Mouse (Mus musculus): ENCODE measurements around the gene Jaml.
A peak's percentile ranks its signal among the peaks of the same experiment; 100 is the strongest.
"Not testable (repeated sequence)": the region's sequence is repeated elsewhere in the genome, so short reads cannot be mapped to it uniquely, and the experiment has no call there.

Jaml gene

DNA sequence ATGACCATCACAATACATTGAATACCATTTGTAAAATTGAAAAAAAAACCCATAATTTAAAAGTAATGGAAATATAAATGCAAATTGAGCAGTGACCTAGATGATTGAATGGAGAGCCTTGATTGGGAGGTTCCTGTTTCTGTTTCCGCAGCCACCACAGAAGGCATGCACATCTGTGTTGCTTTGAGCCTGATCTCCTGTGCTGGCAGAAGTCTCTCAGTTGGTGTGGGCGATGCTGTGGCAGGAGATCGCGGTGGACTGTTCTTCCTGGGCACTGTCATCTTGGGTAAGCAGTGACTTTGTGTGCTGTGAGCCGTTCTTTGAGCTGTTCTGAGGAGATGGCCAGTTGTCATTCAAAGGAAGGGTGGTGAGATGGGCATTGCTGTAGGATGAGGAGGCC, at the start of gene Jaml:
Gene Jaml (plus strand): TSS at position 173 of the 400 bp plus-strand sequence.
- no peak for DNase-seq

DNA sequence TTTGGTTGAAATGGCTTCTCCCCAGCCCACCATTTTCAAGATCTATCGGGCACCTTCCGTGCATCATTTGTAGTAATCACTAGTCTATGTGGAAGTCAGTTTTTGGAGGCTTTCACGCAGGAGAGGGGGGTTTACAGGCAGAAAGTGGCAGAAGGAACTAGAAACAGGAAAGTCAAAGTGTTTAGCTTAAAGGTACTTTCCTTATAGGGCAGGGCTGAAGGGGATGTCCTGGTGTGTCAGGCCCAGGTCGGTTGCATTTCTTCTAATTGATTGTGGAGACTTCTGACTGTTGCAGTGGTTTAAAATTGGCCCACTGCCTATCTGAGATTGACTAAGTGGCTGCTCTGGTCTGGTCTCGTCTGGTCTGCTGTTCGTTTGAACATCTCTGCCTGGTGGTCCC, 48.6 kb upstream of the Jaml start:
- DNase-seq, result no peak

DNA sequence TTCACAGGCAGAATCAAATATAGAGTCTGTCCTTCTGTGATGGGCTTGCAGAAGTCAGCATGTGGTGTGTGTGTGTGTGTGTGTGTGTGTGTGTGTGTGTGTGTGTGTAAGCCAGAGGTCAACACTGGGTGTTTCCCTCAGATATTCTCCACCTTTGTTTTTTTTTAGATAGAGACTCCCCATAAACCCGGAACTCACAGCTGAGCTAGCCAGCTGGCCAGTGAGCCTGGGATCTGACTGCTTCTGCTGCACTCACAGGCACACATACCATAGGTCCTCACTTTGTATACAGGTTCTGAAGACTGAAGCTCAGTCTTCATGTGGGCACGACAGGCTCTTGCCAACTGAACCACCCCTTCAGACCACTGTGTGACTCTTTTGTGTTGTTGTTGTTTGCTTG, 46.7 kb upstream of the Jaml start:
- DNase-seq, result no peak

GRCm38 (mm10) chr9:45034526-45034925, 44.5 kb upstream of the Jaml start:
- DNase-seq, result no peak

DNA sequence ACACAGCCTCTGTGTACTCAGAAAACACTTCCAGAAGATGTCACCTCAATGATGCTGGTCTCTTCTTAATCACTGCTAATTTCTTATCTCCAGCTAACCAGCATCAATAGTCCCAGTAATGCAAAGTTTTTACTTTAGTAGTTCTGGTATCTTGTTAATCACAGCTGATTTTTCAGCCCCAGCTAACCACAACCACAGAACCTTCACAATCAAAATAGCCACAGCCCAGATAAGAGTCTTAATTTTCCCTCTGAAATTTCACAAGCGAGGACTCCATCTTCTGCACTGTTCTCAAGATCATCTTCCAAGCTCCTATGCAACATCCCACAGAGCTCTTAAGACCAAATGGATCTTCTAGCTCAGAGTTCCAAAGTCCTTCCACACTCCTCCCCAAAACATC, 41.2 kb upstream of the Jaml start:
- DNase-seq, result not testable (repeated sequence)

DNA sequence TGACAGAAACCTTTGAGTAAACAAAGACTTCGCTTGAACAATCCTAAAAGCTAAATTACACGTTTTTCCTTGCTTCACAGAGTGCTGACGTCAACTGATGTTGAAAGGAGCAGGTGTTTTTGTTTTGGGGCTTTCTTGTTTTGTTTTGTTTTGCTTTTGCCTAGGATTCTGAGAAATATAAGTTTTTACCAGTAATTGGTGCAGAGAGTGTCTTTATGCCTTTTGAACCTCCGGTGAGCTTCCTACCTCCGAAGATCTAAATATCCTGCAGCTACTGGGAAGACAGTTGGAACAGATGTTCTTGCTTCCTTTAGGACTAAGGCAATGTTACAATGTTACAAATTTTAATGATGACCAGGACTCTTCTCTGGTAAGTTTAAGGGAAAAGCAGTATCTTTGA, 39.5 kb upstream of the Jaml start, which contains the start of gene Mpzl2:
Gene Mpzl2 (plus strand): TSS at position 301 of the 400 bp plus-strand sequence.
- DNase-seq, result no peak

DNA sequence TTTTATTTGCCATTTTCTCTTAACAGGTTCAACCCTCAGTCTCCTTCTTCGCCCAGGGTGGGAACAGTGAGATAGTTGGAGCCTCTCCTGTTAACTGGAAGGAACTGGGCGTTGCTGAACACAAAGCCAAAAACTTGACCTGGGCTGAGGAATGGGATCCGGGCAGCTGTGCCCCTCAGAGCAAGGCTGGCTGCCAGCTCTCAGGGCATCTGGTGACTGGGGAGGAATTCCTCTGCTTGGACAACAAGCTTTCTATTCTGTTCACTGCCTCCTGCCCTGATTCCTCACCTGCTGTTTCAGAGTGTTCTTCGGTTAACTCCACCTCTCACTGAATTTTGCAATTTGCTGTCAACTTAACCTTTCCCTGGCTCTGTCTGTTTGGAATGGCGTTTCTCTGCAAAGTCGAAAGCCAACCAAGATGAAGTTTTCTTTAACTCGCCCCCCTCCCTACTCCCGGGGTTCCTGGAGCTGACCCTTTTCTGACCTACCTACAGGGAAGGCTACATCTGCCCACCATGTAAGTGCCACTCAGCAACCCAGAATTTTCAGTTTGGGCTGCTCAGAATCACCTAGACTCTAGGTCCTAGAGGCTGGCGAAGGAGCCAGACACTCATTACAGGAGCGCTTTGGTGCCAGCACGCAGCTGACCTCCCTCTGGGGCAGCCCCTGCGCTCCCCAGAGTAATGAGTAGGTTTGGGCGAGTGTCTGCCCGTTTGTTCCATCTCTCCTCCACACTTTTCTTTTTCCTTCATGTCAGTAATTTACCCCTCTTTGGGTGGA, 38.7 kb upstream of the Jaml start:
- no peak for DNase-seq

GRCm38 (mm10) chr9:45041131-45041838, 37.7 kb upstream of the Jaml start:
- DNase-seq, result no peak

- no peak for DNase-seq
Observed at GRCm38 (mm10) chr9:45042056-45042720, 36.8 kb upstream of the Jaml start.

- no peak for DNase-seq
Observed at GRCm38 (mm10) chr9:45042947-45043346, 36.0 kb upstream of the Jaml start.

- DNase-seq, result no peak
Observed at GRCm38 (mm10) chr9:45046973-45047372, 32.0 kb upstream of the Jaml start.

GRCm38 (mm10) chr9:45048511-45048910, 30.5 kb upstream of the Jaml start:
- peak; percentile 77 for DNase-seq

DNA sequence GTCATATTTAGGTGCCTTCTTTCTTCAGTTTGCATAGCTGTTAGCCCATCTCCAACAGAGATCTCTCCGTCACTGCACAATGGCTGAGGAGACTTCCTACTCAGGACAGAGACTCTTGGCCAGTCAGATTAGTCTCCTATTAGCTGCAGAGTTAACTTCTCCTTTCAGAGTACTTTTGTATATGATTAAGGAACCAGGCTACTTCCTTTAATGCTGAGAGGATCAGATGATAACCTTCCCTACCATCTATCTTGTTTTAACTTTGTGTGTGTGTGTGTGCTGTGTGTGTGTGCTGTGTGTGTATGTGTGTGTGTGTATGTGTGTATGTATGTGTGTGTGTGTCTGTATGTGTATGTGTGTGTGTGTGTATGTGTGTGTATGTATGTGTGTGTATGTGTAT, 29.3 kb upstream of the Jaml start:
- DNase-seq, result no peak

DNA sequence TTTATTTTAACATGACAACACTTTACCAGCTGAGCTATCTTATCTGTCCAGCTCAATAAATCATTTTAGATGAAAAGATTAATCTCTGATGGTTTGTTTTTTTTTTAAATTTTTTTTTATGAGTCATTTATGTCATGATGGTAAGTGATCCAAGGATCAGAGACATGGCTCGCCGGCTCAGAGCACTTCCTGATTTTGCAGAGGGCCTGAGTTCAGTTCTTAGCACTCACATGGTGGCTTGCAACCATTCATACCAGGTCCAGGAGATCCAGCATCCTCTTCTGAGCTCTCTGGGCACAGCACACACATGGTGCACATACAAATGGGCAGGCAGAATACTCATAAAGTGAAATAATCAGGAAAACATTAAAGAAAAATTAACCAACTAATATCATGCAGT, 28.7 kb upstream of the Jaml start:
- DNase-seq, result no peak

DNA sequence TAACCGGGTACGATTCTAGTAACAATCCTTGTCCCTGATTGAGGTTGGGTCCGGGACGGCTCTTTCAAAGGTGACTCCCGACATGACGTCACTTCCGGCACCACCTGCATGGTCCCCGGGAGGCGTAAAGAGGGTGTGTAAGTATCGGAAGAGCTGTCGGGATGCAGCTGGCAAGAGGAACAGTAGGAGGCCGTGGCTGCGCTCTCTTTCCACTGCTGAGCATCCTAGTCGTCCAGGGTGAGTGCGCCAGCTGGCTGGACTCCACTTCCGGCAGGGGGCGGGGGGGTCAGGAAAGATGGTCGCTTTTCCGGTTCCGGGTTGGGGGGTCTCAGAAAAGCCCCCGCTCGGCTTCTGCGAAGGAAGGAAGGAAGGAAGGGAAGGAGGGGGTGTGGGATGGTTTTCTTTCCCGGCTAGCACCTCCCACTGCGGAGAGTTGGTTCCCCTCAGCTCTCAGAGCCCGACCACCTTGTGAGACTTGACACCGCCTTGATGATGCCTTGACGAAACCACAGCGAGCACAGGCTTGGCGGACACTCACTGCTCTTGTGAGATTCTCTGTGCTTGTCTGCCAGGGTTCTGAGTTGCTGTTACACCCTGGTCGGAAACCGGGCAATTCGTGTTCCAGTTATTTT, 23.8 kb upstream of the Jaml start, which contains the start of gene Mpzl3:
Gene Mpzl3 (plus strand): TSS at position 105 of the 632 bp plus-strand sequence.
- peak; percentile 95 for DNase-seq

GRCm38 (mm10) chr9:45058304-45058940, 20.6 kb upstream of the Jaml start:
- DNase-seq, result no peak

GRCm38 (mm10) chr9:45060151-45060550, 18.8 kb upstream of the Jaml start:
- no peak for DNase-seq

DNA sequence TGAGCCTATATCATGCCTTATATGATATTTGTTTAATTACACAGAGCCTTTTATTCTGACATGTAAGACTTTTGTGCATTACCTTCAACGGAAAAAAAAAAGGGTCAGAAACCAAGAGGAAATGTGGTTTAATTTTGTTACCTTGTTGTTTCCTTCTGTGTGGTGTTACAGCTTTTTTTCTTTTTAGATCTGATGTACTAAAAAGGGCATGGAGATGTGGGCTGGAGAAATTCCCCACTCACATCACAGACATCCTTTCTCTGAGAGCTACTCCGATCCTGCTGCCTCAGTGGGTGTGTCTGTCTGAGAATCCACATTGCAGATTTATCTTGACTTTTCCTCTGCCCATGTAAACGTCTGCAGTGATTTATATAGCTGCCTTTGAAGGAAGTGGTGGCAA, 16.3 kb upstream of the Jaml start:
- DNase-seq, result no peak

- no peak for DNase-seq
Observed at GRCm38 (mm10) chr9:45064421-45064820, 14.6 kb upstream of the Jaml start.

DNA sequence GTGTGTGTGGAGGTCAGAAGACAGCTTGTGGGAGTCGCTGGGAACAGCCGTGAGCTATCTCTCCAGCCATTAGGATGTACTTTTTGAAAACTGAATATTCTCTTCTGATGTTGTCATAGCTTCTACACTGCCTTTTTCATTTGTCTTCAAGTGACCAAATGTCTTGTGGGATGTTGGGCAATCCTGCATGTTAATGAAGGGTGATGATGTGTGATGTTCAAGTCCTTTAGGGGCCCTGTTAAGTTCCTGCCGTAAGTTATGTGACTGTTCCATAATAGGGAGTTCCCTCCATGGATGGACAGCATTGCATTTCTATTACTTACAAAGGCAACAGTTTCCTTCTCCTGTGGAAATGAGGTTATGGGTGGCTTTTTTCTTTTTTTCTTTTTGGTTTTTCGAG, 12.2 kb upstream of the Jaml start:
- DNase-seq, result no peak

GRCm38 (mm10) chr9:45071800-45072199, 7.2 kb upstream of the Jaml start:
- DNase-seq, result no peak

GRCm38 (mm10) chr9:45077859-45078258, 1.1 kb upstream of the Jaml start:
- no peak for DNase-seq

GRCm38 (mm10) chr9:45083132-45083531, 4.1 kb downstream of the Jaml start:
- no peak for DNase-seq

Measured in cerebellum, adult 9-10 months (tissue).